Mouse (Mus musculus) small intestine, adult 2 months (tissue): ENCODE results near the gene Ap3m1. TPM values are rescaled to one million over a fixed set of nuclear protein-coding genes. Genes with fewer than 3 reads are reported as not detected.

Experiments
- H3K27ac ChIP-seq: fragments of 200-500 bp; 2 replicates; pipeline ENCODE4 v1.5.1; 2012; ENCODE audit warnings: low read depth, low read length, control low read depth, inconsistent platforms; ENCODE audit not compliant: insufficient read depth
- H3K27me3 ChIP-seq: fragments of 200-500 bp; 2 replicates; pipeline ENCODE4 v1.6.1; 2012; ENCODE audit warnings: mild to moderate bottlenecking, moderate library complexity, low read length, inconsistent platforms; ENCODE audit not compliant: control insufficient read depth, insufficient read depth
- H3K36me3 ChIP-seq: fragments of 200-500 bp; 2 replicates; pipeline ENCODE4 v1.6.1; 2012; ENCODE audit warnings: mild to moderate bottlenecking, low read length, control low read depth, inconsistent platforms; ENCODE audit not compliant: control insufficient read depth, insufficient read depth
- H3K4me1 ChIP-seq: fragments of 200-500 bp; 2 replicates; pipeline ENCODE4 v1.6.1; 2012; ENCODE audit warnings: low read length, inconsistent platforms, mixed read lengths; ENCODE audit not compliant: control insufficient read depth, insufficient read depth, insufficient read length
- H3K4me3 ChIP-seq: fragments of 200-500 bp; 2 replicates; pipeline ENCODE4 v1.5.1; 2012; ENCODE audit warnings: low read depth, mild to moderate bottlenecking, control low read depth, inconsistent platforms, low read length, moderate library complexity
- CTCF ChIP-seq: fragments of 200-500 bp; IDR thresholded peaks from 2 replicates; pipeline ENCODE4 v1.5.1; 2012; ENCODE audit warnings: low read depth, mild to moderate bottlenecking, control low read depth, inconsistent platforms, low read length, moderate library complexity, mixed read lengths; ENCODE audit not compliant: insufficient replicate concordance, insufficient read length; ENCODE audit errors: extremely low read depth
- POLR2A ChIP-seq: fragments of 200-500 bp; IDR thresholded peaks from 2 replicates; pipeline ENCODE4 v1.6.1; 2012; ENCODE audit warnings: low read depth, mild to moderate bottlenecking, control low read depth, inconsistent platforms, low read length, moderate library complexity
- WGBS: fragments of 180-500 bp; shearing (Covaris S2); methylation state at CpG from one replicate; pipeline ENCODE4 v1.1.7; 2018; 5-methylcytosine and 5-hydroxymethylcytosine counted together
- polyA plus RNA-seq: library from polyadenylated mRNA; depleted of rRNA; stranded (reverse); fragments of >200 nt; gene quantifications from 2 replicates; pipeline ENCODE4 v1.2.3, GENCODE M21; 2012

The Ap3m1 gene
- polyA plus RNA-seq, 1 experiment: 8.8 TPM

GRCm38 (mm10) chr14:21078511-21078910 is 26.2 kb upstream of the Ap3m1 start:
- TF ChIP-seq POLR2A (no peak), CTCF (no peak)
- H3K4me3 ChIP-seq: no peak overlapping the region

DNA sequence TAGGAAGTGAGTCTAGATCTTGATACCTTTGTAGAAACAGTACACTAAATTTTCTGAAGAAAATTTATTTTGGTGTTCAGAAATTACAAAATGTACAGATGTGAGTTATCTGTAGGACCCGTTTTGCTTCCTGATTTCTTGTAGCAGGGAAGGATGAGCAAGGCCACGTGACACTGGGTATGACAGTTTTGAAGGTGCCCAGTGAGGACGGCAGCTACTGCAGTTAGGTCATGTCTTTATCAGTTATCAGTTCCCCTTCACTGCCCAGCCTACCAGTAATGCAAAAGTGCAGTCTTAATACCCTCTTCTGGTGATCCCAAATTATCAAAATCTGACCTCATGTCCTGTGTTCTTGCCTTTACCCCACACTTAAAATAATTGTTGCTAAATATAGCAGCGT is 25.6 kb upstream of the Ap3m1 start:
- H3K27ac ChIP-seq: no peak overlapping the region
- no peaks in the 10 kb centered on the region for H3K27me3 ChIP-seq
- TF ChIP-seq POLR2A: no peak
- no peak for TF ChIP-seq CTCF
- H3K4me3 ChIP-seq: no peak overlapping the region
- no peaks in the 10 kb centered on the region for H3K36me3 ChIP-seq
- H3K4me1 ChIP-seq: peaks cover 3% of the 10 kb centered on the region; the same call in 1 of the 2 replicates
- WGBS: 84% methylated on average over 4 of the region's 4 CpGs

More at GRCm38 (mm10) chr14:21078511-21078910, 26.2 kb upstream of the Ap3m1 start:
- peaks cover 3% of the 10 kb centered on the region; the same call in 1 of the 2 replicates for H3K4me1 ChIP-seq
- no peaks in the 10 kb centered on the region for H3K27me3 ChIP-seq
- no peak overlapping the region for H3K27ac ChIP-seq
- no peaks in the 10 kb centered on the region for H3K36me3 ChIP-seq

- TF ChIP-seq CTCF (no peak), POLR2A (no peak)
Measured at GRCm38 (mm10) chr14:21076501-21077194, 24.3 kb upstream of the Ap3m1 start.

GRCm38 (mm10) chr14:21075751-21076500 is 23.6 kb upstream of the Ap3m1 start:
- Histone ChIP-seq H3K4me3 (peak overlapping the region; percentile 63), H3K4me1 (peaks cover 3% of the 10 kb centered on the region; the same call in 1 of the 2 replicates), H3K36me3 (no peaks in the 10 kb centered on the region), H3K27me3 (no peaks in the 10 kb centered on the region), H3K27ac (peak overlapping the region; percentile 3; the same call in 1 of the 2 replicates)
- TF ChIP-seq POLR2A: peak; percentile 70
- peak; percentile 15; the same call in 1 of the 2 replicates for TF ChIP-seq CTCF
- under 1% methylated on average over 59 of the region's 59 CpGs for WGBS

More at GRCm38 (mm10) chr14:21076501-21077194, 24.3 kb upstream of the Ap3m1 start:
- Histone ChIP-seq H3K27ac (peak overlapping the region; percentile 3; the same call in 1 of the 2 replicates), H3K4me3 (peak overlapping the region; percentile 63), H3K27me3 (no peaks in the 10 kb centered on the region), H3K4me1 (peaks cover 3% of the 10 kb centered on the region; the same call in 1 of the 2 replicates), H3K36me3 (no peaks in the 10 kb centered on the region)
- 31% methylated on average over 7 of the region's 7 CpGs for WGBS

- peaks cover 3% of the 10 kb centered on the region; the same call in 1 of the 2 replicates for H3K4me1 ChIP-seq
- WGBS: 20% methylated on average over 11 of the region's 11 CpGs
- no peaks in the 10 kb centered on the region for H3K27me3 ChIP-seq
- no peaks in the 10 kb centered on the region for H3K36me3 ChIP-seq
- no peak overlapping the region for H3K4me3 ChIP-seq
- no peak overlapping the region for H3K27ac ChIP-seq
- TF ChIP-seq CTCF: no peak
- no peak for TF ChIP-seq POLR2A
Measured at GRCm38 (mm10) chr14:21074398-21075320, 22.4 kb upstream of the Ap3m1 start.

GRCm38 (mm10) chr14:21073981-21074380 is 21.7 kb upstream of the Ap3m1 start:
- H3K27ac ChIP-seq: no peak overlapping the region
- 31% methylated on average over 3 of the region's 3 CpGs for WGBS
- no peak overlapping the region for H3K4me3 ChIP-seq
- no peak for TF ChIP-seq CTCF
- TF ChIP-seq POLR2A: no peak
- H3K36me3 ChIP-seq: no peaks in the 10 kb centered on the region
- no peaks in the 10 kb centered on the region for H3K27me3 ChIP-seq
- H3K4me1 ChIP-seq: peaks cover 3% of the 10 kb centered on the region; the same call in 1 of the 2 replicates
